Mouse (Mus musculus) megakaryocyte-erythroid progenitor cell, adult 5-6 weeks (primary cell): ENCODE data around the gene Lrrc75b. TPM values are rescaled to one million over a fixed set of nuclear protein-coding genes. Genes with fewer than 3 reads are reported as not detected.

Source experiments
- ATAC-seq: replicated peaks from 2 replicates; pipeline ENCODE4 v1.8.0; 2016; ENCODE audit warnings: mild to moderate bottlenecking, inconsistent platforms; ENCODE audit not compliant: severe bottlenecking, poor library complexity, low FRiP score, low TSS enrichment
- total RNA-seq, 2 experiments: library from RNA; stranded (forward) in 1 of 2; stranded (reverse) in 1 of 2; fragments of 200-1000, 215-1000 nt in 1 of 2; fragments of >200 nt in 1 of 2; fragmentation: Nextera tagmentation in 1 of 2; gene quantifications; 2 replicates each; pipeline ENCODE4 v1.2.3; 2014 to 2017

Gene Lrrc75b
- total RNA-seq (2014; fragmentation: Nextera tagmentation) (0.07 TPM in 1 of 2 replicates, not detected in the other), total RNA-seq (2017) (not detected in 2 replicates)

- ATAC-seq: no peak
Observed at GRCm38 (mm10) chr10:75559676-75560548, at the start of gene Lrrc75b. Gene Lrrc75b, minus strand, starts transcription at chr10:75560330.

GRCm38 (mm10) chr10:75608975-75609374 lies 48.8 kb upstream of the Lrrc75b start:
- ATAC-seq: no peak

- ATAC-seq: no peak
Observed at GRCm38 (mm10) chr10:75607253-75607652, 47.1 kb upstream of the Lrrc75b start.

- no peak for ATAC-seq
Observed at GRCm38 (mm10) chr10:75605162-75605846, 45.2 kb upstream of the Lrrc75b start.

GRCm38 (mm10) chr10:75600189-75600730 lies 40.1 kb upstream of the Lrrc75b start:
- ATAC-seq: no peak

- peak; percentile 64 for ATAC-seq
Observed at GRCm38 (mm10) chr10:75595981-75596380, 35.9 kb upstream of the Lrrc75b start.

- no peak for ATAC-seq
Observed at GRCm38 (mm10) chr10:75592585-75592984, 32.5 kb upstream of the Lrrc75b start.

- ATAC-seq: peak; percentile 75
Observed at GRCm38 (mm10) chr10:75591211-75591894, 31.2 kb upstream of the Lrrc75b start.

- peak; percentile 55 for ATAC-seq
Observed at GRCm38 (mm10) chr10:75589651-75590050, 29.5 kb upstream of the Lrrc75b start.

- 0 out of 2 replicates have a peak, but pooled peaks have one; percentile 6 for ATAC-seq
Observed at GRCm38 (mm10) chr10:75589129-75589528, 29.0 kb upstream of the Lrrc75b start, which contains the start of gene Ggt5. Gene Ggt5, plus strand, starts transcription at chr10:75589340.

GRCm38 (mm10) chr10:75588336-75588735 lies 28.2 kb upstream of the Lrrc75b start:
- ATAC-seq: no peak

GRCm38 (mm10) chr10:75587781-75588180 lies 27.7 kb upstream of the Lrrc75b start:
- no peak for ATAC-seq

GRCm38 (mm10) chr10:75586553-75586879 lies 26.4 kb upstream of the Lrrc75b start:
- ATAC-seq: no peak

- ATAC-seq: peak; percentile 64
Observed at GRCm38 (mm10) chr10:75585876-75586552, 25.9 kb upstream of the Lrrc75b start.

- ATAC-seq: no peak
Observed at GRCm38 (mm10) chr10:75579129-75579528, 19.0 kb upstream of the Lrrc75b start.

- no peak for ATAC-seq
Observed at GRCm38 (mm10) chr10:75573965-75574364, 13.8 kb upstream of the Lrrc75b start.

- no peak for ATAC-seq
Observed at GRCm38 (mm10) chr10:75573181-75573580, 13.1 kb upstream of the Lrrc75b start.

GRCm38 (mm10) chr10:75571937-75572336 lies 11.8 kb upstream of the Lrrc75b start:
- ATAC-seq: no peak

GRCm38 (mm10) chr10:75570981-75571657 lies 11.0 kb upstream of the Lrrc75b start:
- no peak for ATAC-seq
